Mouse (Mus musculus) liver, adult 2 months (tissue): Measurements from ENCODE around the gene Mpeg1.

ENCODE experiments used
- CTCF ChIP-seq: fragments of 200-500 bp; IDR thresholded peaks from 2 replicates; pipeline ENCODE4 v1.5.1; 2011; ENCODE audit warnings: low read depth, low read length, control low read depth
- POLR2A ChIP-seq: fragments of 200-500 bp; IDR thresholded peaks from 2 replicates; pipeline ENCODE4 v1.6.1; 2011; ENCODE audit warnings: low read length, control low read depth; ENCODE audit not compliant: insufficient read depth; ENCODE audit errors: extremely low read depth

DNA sequence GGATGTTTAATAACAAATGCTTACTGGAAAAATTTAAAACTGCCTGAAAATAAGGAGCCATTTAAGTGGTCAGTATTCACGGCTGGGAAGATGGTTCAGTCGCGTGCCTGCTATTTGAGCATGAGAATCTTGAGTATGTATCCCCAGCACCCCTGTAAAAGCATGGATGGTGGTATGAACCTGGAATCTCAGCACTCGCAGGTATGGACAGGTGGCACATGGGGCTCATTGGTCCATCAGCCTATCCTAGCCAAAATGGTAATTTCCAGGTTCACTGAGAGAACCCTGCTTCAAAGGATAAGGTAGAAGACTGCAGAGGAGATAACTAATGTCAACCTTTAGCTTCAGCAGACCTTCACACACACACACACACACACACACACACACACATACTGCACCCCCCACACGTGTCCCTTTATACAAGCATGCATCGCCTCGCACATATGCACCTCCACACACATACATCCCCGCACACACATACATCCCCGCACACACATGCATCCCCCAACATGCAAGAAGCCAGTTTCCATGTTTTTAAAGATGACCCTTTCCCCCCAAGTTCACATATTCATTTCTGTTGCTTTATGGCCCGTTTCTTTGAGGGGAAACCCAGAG lies 5.1 kb downstream of the Mpeg1 start:
- TF ChIP-seq POLR2A (no peak), CTCF (no peak)
